Mouse (Mus musculus) c-Kit-positive CD71-positive TER-119-negative erythroid progenitor cells, embryonic 14.5 days (primary cell): ENCODE data around the gene Vim.

Experiments used
- DNase-seq: peaks from one replicate; pipeline ENCODE4 v3.0.0-alpha.2; 2013; ENCODE audit warnings: low read depth

Vim gene

GRCm38 (mm10) chr2:13573408-13574065, at the start of gene Vim:
Vim (plus strand) TSS chr2:13573927.
- peak; percentile 40 for DNase-seq

- DNase-seq: no peak
Observed at GRCm38 (mm10) chr2:13526205-13526604, 47.5 kb upstream of the Vim start.

- no peak for DNase-seq
Observed at GRCm38 (mm10) chr2:13527125-13527524, 46.6 kb upstream of the Vim start.

- DNase-seq: no peak
Observed at GRCm38 (mm10) chr2:13527531-13527930, 46.2 kb upstream of the Vim start.

- DNase-seq: no peak
Observed at GRCm38 (mm10) chr2:13529253-13529933, 44.3 kb upstream of the Vim start.

- DNase-seq: no peak
Observed at GRCm38 (mm10) chr2:13530639-13531038, 43.1 kb upstream of the Vim start.

GRCm38 (mm10) chr2:13536747-13537146, 37.0 kb upstream of the Vim start:
- no peak for DNase-seq

- no peak for DNase-seq
Observed at GRCm38 (mm10) chr2:13537733-13538132, 36.0 kb upstream of the Vim start.

GRCm38 (mm10) chr2:13538258-13538657, 35.5 kb upstream of the Vim start:
- no peak for DNase-seq

- no peak for DNase-seq
Observed at GRCm38 (mm10) chr2:13538704-13539377, 34.9 kb upstream of the Vim start.

- no peak for DNase-seq
Observed at GRCm38 (mm10) chr2:13539860-13540259, 33.9 kb upstream of the Vim start.

- no peak for DNase-seq
Observed at GRCm38 (mm10) chr2:13543519-13544124, 30.1 kb upstream of the Vim start.

GRCm38 (mm10) chr2:13544193-13544824, 29.4 kb upstream of the Vim start, which contains the start of gene Trdmt1:
Trdmt1 (minus strand) TSS chr2:13544668.
- peak; percentile 86 for DNase-seq

GRCm38 (mm10) chr2:13548749-13549148, 25.0 kb upstream of the Vim start:
- DNase-seq: no peak

- no peak for DNase-seq
Observed at GRCm38 (mm10) chr2:13553966-13554365, 19.8 kb upstream of the Vim start.

GRCm38 (mm10) chr2:13556239-13556638, 17.5 kb upstream of the Vim start:
- no peak for DNase-seq

- no peak for DNase-seq
Observed at GRCm38 (mm10) chr2:13557145-13558030, 16.3 kb upstream of the Vim start.

- DNase-seq: no peak
Observed at GRCm38 (mm10) chr2:13558607-13559262, 15.0 kb upstream of the Vim start.

GRCm38 (mm10) chr2:13559303-13559702, 14.4 kb upstream of the Vim start:
- DNase-seq: no peak

GRCm38 (mm10) chr2:13559729-13560128, 14.0 kb upstream of the Vim start:
- no peak for DNase-seq

- no peak for DNase-seq
Observed at GRCm38 (mm10) chr2:13560396-13560795, 13.3 kb upstream of the Vim start.
